Mouse (Mus musculus): ENCODE data around the gene Ffar4. TPM values are rescaled to one million over a fixed set of nuclear protein-coding genes. Genes with fewer than 3 reads are reported as not detected.

The Ffar4 gene
- total and polyA plus RNA-seq, 3 experiments = not detected

- H3K36me3 ChIP-seq (ENCODE audit: control insufficient read depth in 1 of 2, insufficient read depth in 2 of 2, low read length in 2 of 2) = no peaks in the 10 kb centered on the region
- H3K27ac ChIP-seq (ENCODE audit: control insufficient read depth, low read depth, low read length) = no peak overlapping the region
- no peaks in the 10 kb centered on the region for H3K9me3 ChIP-seq (replicated peaks; ENCODE audit: insufficient read depth, low read length)
- no peak overlapping the region for H3K4me3 ChIP-seq (ENCODE audit: control insufficient read depth in 1 of 2, insufficient read depth in 1 of 2, low read depth in 2 of 2, low read length in 2 of 2)
- no peak overlapping the region for H3K9ac ChIP-seq (ENCODE audit: control insufficient read depth, low read depth, low read length, poor library complexity, severe bottlenecking)
- no peak for DNase-seq (ENCODE audit: low read depth, low spot score)
- no peaks in the 10 kb centered on the region; a peak in 1 of 4 replicates for H3K27me3 ChIP-seq (ENCODE audit: control insufficient read depth in 1 of 2, insufficient read depth in 2 of 2, low read length in 2 of 2)
- no peak for TF ChIP-seq SIN3A (IDR thresholded peaks at IDR 0.05; ENCODE audit: low read length)
- TF ChIP-seq MAX (IDR thresholded peaks at IDR 0.05; ENCODE audit: low read length) = no peak
- no peak for TF ChIP-seq RAD21 (IDR thresholded peaks at IDR 0.05; ENCODE audit: low read depth, low read length)
- no peak for TF ChIP-seq GATA1 (IDR thresholded peaks at IDR 0.05; ENCODE audit: low read depth, low read length)
- no peak for TF ChIP-seq ELF1 (IDR thresholded peaks at IDR 0.05; ENCODE audit: low read depth, low read length)
- TF ChIP-seq TAL1 (IDR thresholded peaks at IDR 0.05; ENCODE audit: low read length) = no peak
- TF ChIP-seq POLR2AphosphoS5 (IDR thresholded peaks at IDR 0.05; ENCODE audit: borderline replicate concordance, low read depth, low read length) = no peak
- TF ChIP-seq CHD1 (IDR thresholded peaks at IDR 0.05; ENCODE audit: low read depth, low read length) = no peak
- no peak for TF ChIP-seq NRF1 (IDR thresholded peaks at IDR 0.05; ENCODE audit: insufficient read depth, low read depth, low read length, poor library complexity, severe bottlenecking)
- TF ChIP-seq SMC3 (IDR thresholded peaks at IDR 0.05; ENCODE audit: low read depth, low read length) = no peak
- no peak for TF ChIP-seq ETS1 (IDR thresholded peaks at IDR 0.05; ENCODE audit: low read depth, low read length)
- TF ChIP-seq POLR2A (IDR thresholded peaks at IDR 0.05; ENCODE audit: control insufficient read depth in 1 of 2, insufficient read depth in 1 of 2, low read depth in 1 of 2, low read length in 2 of 2, poor library complexity in 1 of 2) = no peak
- no peak for TF ChIP-seq E2F4 (IDR thresholded peaks at IDR 0.05; ENCODE audit: borderline replicate concordance, low read depth, low read length)
- no peak for TF ChIP-seq USF2 (IDR thresholded peaks at IDR 0.05; ENCODE audit: borderline replicate concordance in 1 of 2, insufficient read depth in 1 of 2, low read depth in 1 of 2, low read length in 2 of 2)
- no peak for TF ChIP-seq MYC (IDR thresholded peaks at IDR 0.05; ENCODE audit: low read depth, low read length)
- TF ChIP-seq MAFK (IDR thresholded peaks at IDR 0.05; ENCODE audit: borderline replicate concordance, low read depth, low read length) = no peak
- TF ChIP-seq RCOR1 (IDR thresholded peaks at IDR 0.05; ENCODE audit: low read depth, low read length) = no peak
- no peak for TF ChIP-seq ZC3H11A (IDR thresholded peaks at IDR 0.05; ENCODE audit: low read depth, low read length)
- H3K4me1 ChIP-seq (ENCODE audit: control insufficient read depth in 1 of 2, insufficient read depth in 2 of 2, low read length in 2 of 2) = no peaks in the 10 kb centered on the region
- no peaks in the 10 kb centered on the region for H3K79me2 ChIP-seq (ENCODE audit: control insufficient read depth, insufficient read depth, low read length, poor library complexity)
Observed at GRCm38 (mm10) chr19:38111056-38111455, 14.2 kb downstream of the Ffar4 start.

- Histone ChIP-seq H3K4me1 (ENCODE audit: control insufficient read depth in 1 of 2, insufficient read depth in 2 of 2, low read length in 2 of 2) (no peaks in the 10 kb centered on the region), H3K9me3 (replicated peaks; ENCODE audit: insufficient read depth, low read length) (no peaks in the 10 kb centered on the region), H3K9ac (ENCODE audit: control insufficient read depth, low read depth, low read length, poor library complexity, severe bottlenecking) (no peak overlapping the region), H3K79me2 (ENCODE audit: control insufficient read depth, insufficient read depth, low read length, poor library complexity) (no peaks in the 10 kb centered on the region), H3K36me3 (ENCODE audit: control insufficient read depth in 1 of 2, insufficient read depth in 2 of 2, low read length in 2 of 2) (no peaks in the 10 kb centered on the region), H3K4me3 (ENCODE audit: control insufficient read depth in 1 of 2, insufficient read depth in 1 of 2, low read depth in 2 of 2, low read length in 2 of 2) (no peak overlapping the region), H3K27ac (ENCODE audit: control insufficient read depth, low read depth, low read length) (no peak overlapping the region), H3K27me3 (ENCODE audit: control insufficient read depth in 1 of 2, insufficient read depth in 2 of 2, low read length in 2 of 2) (no peaks in the 10 kb centered on the region; a peak in 1 of 4 replicates)
- TF ChIP-seq POLR2A (IDR thresholded peaks at IDR 0.05; ENCODE audit: control insufficient read depth in 1 of 2, insufficient read depth in 1 of 2, low read depth in 1 of 2, low read length in 2 of 2, poor library complexity in 1 of 2) = no peak
- TF ChIP-seq JUND (IDR thresholded peaks at IDR 0.05; ENCODE audit: low read depth, low read length) = no peak
- no peak for TF ChIP-seq MAZ (IDR thresholded peaks at IDR 0.05; ENCODE audit: low read depth, low read length)
- no peak for TF ChIP-seq ZC3H11A (IDR thresholded peaks at IDR 0.05; ENCODE audit: low read depth, low read length)
- TF ChIP-seq SMC3 (IDR thresholded peaks at IDR 0.05; ENCODE audit: low read depth, low read length) = no peak
- no peak for TF ChIP-seq UBTF (IDR thresholded peaks at IDR 0.05; ENCODE audit: borderline replicate concordance, insufficient read depth, low read depth, low read length)
- TF ChIP-seq MXI1 (IDR thresholded peaks at IDR 0.05; ENCODE audit: low read depth, low read length) = no peak
- TF ChIP-seq NRF1 (IDR thresholded peaks at IDR 0.05; ENCODE audit: insufficient read depth, low read depth, low read length, poor library complexity, severe bottlenecking) = no peak
- TF ChIP-seq MEF2A (IDR thresholded peaks at IDR 0.05; ENCODE audit: extremely low read depth, insufficient replicate concordance, low read depth, low read length, poor library complexity, severe bottlenecking) = no peak
- no peak for TF ChIP-seq EP300 (IDR thresholded peaks at IDR 0.05; ENCODE audit: low read depth in 1 of 2, low read length in 2 of 2)
- no peak for TF ChIP-seq ETS1 (IDR thresholded peaks at IDR 0.05; ENCODE audit: low read depth, low read length)
- no peak for DNase-seq (ENCODE audit: low read depth, low spot score)
Observed at GRCm38 (mm10) chr19:38112575-38112974, 15.7 kb downstream of the Ffar4 start.
